Mouse (Mus musculus) hindbrain, embryonic 10.5 days (tissue): ENCODE measurements at regions not wholly inside any gene's neighbourhood (a gene's known extent, or its start where the extent isn't known, plus 50 kb on each side); places are given as distances from the start of the nearest gene placed in this dataset.
A peak's percentile ranks its signal among the peaks of the same experiment; 100 is the strongest.
"Not testable (repeated sequence)": the region's sequence is repeated elsewhere in the genome, so short reads cannot be mapped to it uniquely, and the experiment has no call there.

Experiments
- DNase-seq: peaks from one replicate; pipeline ENCODE4 v3.0.0-alpha.2; 2017; ENCODE audit warnings: low spot score
- H3K27ac ChIP-seq: fragments of 300-500 bp; sonication (generic); 2 replicates; pipeline ENCODE4 v1.5.1; 2016; ENCODE audit warnings: mild to moderate bottlenecking, moderate library complexity
- H3K27me3 ChIP-seq: fragments of 300-500 bp; sonication (generic); 2 replicates; pipeline ENCODE4 v1.6.1; 2016; ENCODE audit warnings: mild to moderate bottlenecking; ENCODE audit not compliant: poor library complexity, insufficient read depth, severe bottlenecking
- H3K36me3 ChIP-seq: fragments of 300-500 bp; sonication (generic); 2 replicates; pipeline ENCODE4 v1.6.1; 2016; ENCODE audit warnings: mild to moderate bottlenecking, moderate library complexity
- H3K4me1 ChIP-seq: fragments of 300-500 bp; sonication (generic); replicated peaks from 2 replicates; pipeline ENCODE4 v1.6.1; 2016; ENCODE audit warnings: mild to moderate bottlenecking
- H3K4me3 ChIP-seq: fragments of 300-500 bp; sonication (generic); 2 replicates; pipeline ENCODE4 v1.5.1; 2016; ENCODE audit warnings: mild to moderate bottlenecking, moderate library complexity
- H3K9me3 ChIP-seq: fragments of 300-500 bp; sonication (generic); 2 replicates; pipeline ENCODE4 v1.6.1; 2016; ENCODE audit warnings: mild to moderate bottlenecking, moderate library complexity
- WGBS: fragments of 180-500 bp; shearing (Covaris S2); methylation state at CpG from one replicate; pipeline ENCODE4 v1.1.7; 2016; 5-methylcytosine and 5-hydroxymethylcytosine counted together

- Histone ChIP-seq H3K27ac (no peak overlapping the region), H3K27me3 (no peaks in the 10 kb centered on the region), H3K36me3 (no peaks in the 10 kb centered on the region), H3K9me3 (no peaks in the 10 kb centered on the region), H3K4me3 (no peak overlapping the region), H3K4me1 (no peaks in the 10 kb centered on the region)
- peak; percentile 20 for DNase-seq
Observed at GRCm38 (mm10) chr14:18511094-18511493, 179.4 kb upstream of the Ube2e1 start.

GRCm38 (mm10) chr14:18508359-18508647 lies 176.6 kb upstream of the Ube2e1 start:
- 74% methylated on average over 1 of the region's 1 CpGs for WGBS
- H3K9me3 ChIP-seq = no peaks in the 10 kb centered on the region
- no peaks in the 10 kb centered on the region for H3K27me3 ChIP-seq
- H3K4me3 ChIP-seq = no peak overlapping the region
- no peak for DNase-seq
- no peaks in the 10 kb centered on the region for H3K36me3 ChIP-seq
- H3K27ac ChIP-seq = no peak overlapping the region
- H3K4me1 ChIP-seq = no peaks in the 10 kb centered on the region

GRCm38 (mm10) chr14:18507582-18508358 lies 176.1 kb upstream of the Ube2e1 start:
- no peak for DNase-seq
- no peaks in the 10 kb centered on the region for H3K9me3 ChIP-seq
- H3K27ac ChIP-seq = no peak overlapping the region
- H3K4me3 ChIP-seq = no peak overlapping the region
- WGBS = 86% methylated on average over 3 of the region's 3 CpGs
- H3K36me3 ChIP-seq = no peaks in the 10 kb centered on the region
- H3K4me1 ChIP-seq = no peaks in the 10 kb centered on the region
- no peaks in the 10 kb centered on the region for H3K27me3 ChIP-seq

- DNase-seq = no peak
- WGBS = 84% methylated on average over 4 of the region's 4 CpGs
- H3K27me3 ChIP-seq = no peaks in the 10 kb centered on the region
- H3K36me3 ChIP-seq = no peaks in the 10 kb centered on the region
- H3K4me3 ChIP-seq = no peak overlapping the region
- no peaks in the 10 kb centered on the region for H3K9me3 ChIP-seq
- H3K4me1 ChIP-seq = no peaks in the 10 kb centered on the region
- no peak overlapping the region for H3K27ac ChIP-seq
Observed at GRCm38 (mm10) chr14:18506168-18506567, 174.5 kb upstream of the Ube2e1 start.

- Histone ChIP-seq H3K27me3 (no peaks in the 10 kb centered on the region), H3K36me3 (no peaks in the 10 kb centered on the region), H3K27ac (no peak overlapping the region), H3K4me1 (peaks cover 6% of the 10 kb centered on the region; the same call in 1 of the 2 replicates), H3K9me3 (0 out of 2 replicates have a peak, but pooled peaks cover 2% of the 10 kb centered on the region), H3K4me3 (no peak overlapping the region)
- DNase-seq = no peak
Observed at GRCm38 (mm10) chr14:18500249-18500832, 168.7 kb upstream of the Ube2e1 start.

- Histone ChIP-seq H3K9me3 (0 out of 2 replicates have a peak, but pooled peaks cover 2% of the 10 kb centered on the region), H3K4me3 (no peak overlapping the region), H3K27ac (no peak overlapping the region), H3K27me3 (no peaks in the 10 kb centered on the region), H3K36me3 (no peaks in the 10 kb centered on the region), H3K4me1 (no peaks in the 10 kb centered on the region)
- 92% methylated on average over 1 of the region's 1 CpGs for WGBS
- no peak for DNase-seq
Observed at GRCm38 (mm10) chr14:18494048-18494447, 162.4 kb upstream of the Ube2e1 start.

- DNase-seq = no peak
- Histone ChIP-seq H3K27ac (no peak overlapping the region), H3K27me3 (no peaks in the 10 kb centered on the region), H3K4me1 (no peaks in the 10 kb centered on the region), H3K4me3 (no peak overlapping the region), H3K9me3 (no peaks in the 10 kb centered on the region), H3K36me3 (no peaks in the 10 kb centered on the region)
- 68% methylated on average over 4 of the region's 4 CpGs for WGBS
Observed at GRCm38 (mm10) chr14:18486132-18486800, 154.6 kb upstream of the Ube2e1 start.

GRCm38 (mm10) chr14:18485526-18485925 lies 153.9 kb upstream of the Ube2e1 start:
- Histone ChIP-seq H3K36me3 (no peaks in the 10 kb centered on the region), H3K4me3 (no peak overlapping the region), H3K4me1 (no peaks in the 10 kb centered on the region), H3K27me3 (no peaks in the 10 kb centered on the region), H3K9me3 (no peaks in the 10 kb centered on the region), H3K27ac (no peak overlapping the region)
- DNase-seq = no peak

GRCm38 (mm10) chr14:18476795-18477320 lies 145.2 kb upstream of the Ube2e1 start:
- no peak for DNase-seq
- Histone ChIP-seq H3K27me3 (no peaks in the 10 kb centered on the region), H3K36me3 (no peaks in the 10 kb centered on the region), H3K27ac (no peak overlapping the region), H3K9me3 (no peaks in the 10 kb centered on the region), H3K4me1 (no peaks in the 10 kb centered on the region), H3K4me3 (no peak overlapping the region)
- 90% methylated on average over 3 of the region's 3 CpGs for WGBS

- Histone ChIP-seq H3K9me3 (no peaks in the 10 kb centered on the region), H3K27ac (no peak overlapping the region), H3K4me3 (no peak overlapping the region), H3K36me3 (no peaks in the 10 kb centered on the region), H3K4me1 (peaks cover 8% of the 10 kb centered on the region), H3K27me3 (no peaks in the 10 kb centered on the region)
- WGBS = 90% methylated on average over 3 of the region's 3 CpGs
- no peak for DNase-seq
Observed at GRCm38 (mm10) chr14:18468611-18469010, 137.0 kb upstream of the Ube2e1 start.

- DNase-seq, H3K4me3 ChIP-seq, H3K27me3 ChIP-seq, H3K27ac ChIP-seq, H3K9me3 ChIP-seq, H3K4me1 ChIP-seq, H3K36me3 ChIP-seq: not testable (repeated sequence)
- 68% methylated on average over 4 of the region's 4 CpGs for WGBS
Observed at GRCm38 (mm10) chr14:18466864-18467263, 135.2 kb upstream of the Ube2e1 start.

- DNase-seq, H3K9me3 ChIP-seq, H3K36me3 ChIP-seq, H3K4me3 ChIP-seq, H3K4me1 ChIP-seq, H3K27ac ChIP-seq, H3K27me3 ChIP-seq: not testable (repeated sequence)
- 23% methylated on average over 5 of the region's 5 CpGs for WGBS
Observed at GRCm38 (mm10) chr14:18464199-18464598, 132.5 kb upstream of the Ube2e1 start.

- no peaks in the 10 kb centered on the region for H3K36me3 ChIP-seq
- no peak overlapping the region for H3K27ac ChIP-seq
- no peak overlapping the region for H3K4me3 ChIP-seq
- no peak for DNase-seq
- WGBS = 31% methylated on average over 14 of the region's 14 CpGs
- H3K27me3 ChIP-seq = no peaks in the 10 kb centered on the region
- H3K4me1 ChIP-seq = peaks cover 8% of the 10 kb centered on the region
- H3K9me3 ChIP-seq = no peaks in the 10 kb centered on the region
Observed at GRCm38 (mm10) chr14:18463230-18463873, 131.7 kb upstream of the Ube2e1 start.
